Mouse (Mus musculus) 416B (cell line): Measurements from ENCODE around the gene Ptpn23.
"Not testable (repeated sequence)": the region's sequence is repeated elsewhere in the genome, so short reads cannot be mapped to it uniquely, and the experiment has no call there.

Experiments
- DNase-seq: peaks from one replicate; pipeline ENCODE4 v3.0.0; 2011; ENCODE audit warnings: low read depth

The Ptpn23 gene

DNA sequence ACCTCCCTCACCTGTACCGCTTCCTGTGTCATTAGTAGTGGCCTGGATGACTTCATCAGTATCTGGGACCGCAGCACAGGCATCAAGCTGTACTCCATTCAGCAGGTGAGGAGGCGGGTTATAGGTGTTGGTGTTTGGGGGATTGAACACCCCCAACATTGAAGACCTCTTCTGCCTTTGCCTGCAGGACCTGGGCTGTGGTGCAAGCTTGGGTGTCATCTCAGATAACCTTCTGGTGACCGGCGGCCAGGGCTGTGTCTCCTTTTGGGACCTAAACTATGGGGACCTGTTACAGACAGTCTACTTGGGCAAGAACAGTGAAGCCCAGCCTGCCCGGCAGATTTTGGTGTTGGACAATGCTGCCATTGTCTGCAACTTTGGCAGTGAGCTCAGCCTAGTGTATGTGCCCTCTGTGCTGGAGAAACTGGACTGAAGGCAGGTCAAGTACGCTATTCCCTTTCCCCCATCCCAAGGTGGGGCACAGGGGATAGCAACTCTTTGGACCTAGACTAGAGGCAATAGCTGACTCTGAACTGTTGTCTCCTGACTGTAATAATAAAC is 23.6 kb downstream of the Ptpn23 start:
- DNase-seq: no peak

DNA sequence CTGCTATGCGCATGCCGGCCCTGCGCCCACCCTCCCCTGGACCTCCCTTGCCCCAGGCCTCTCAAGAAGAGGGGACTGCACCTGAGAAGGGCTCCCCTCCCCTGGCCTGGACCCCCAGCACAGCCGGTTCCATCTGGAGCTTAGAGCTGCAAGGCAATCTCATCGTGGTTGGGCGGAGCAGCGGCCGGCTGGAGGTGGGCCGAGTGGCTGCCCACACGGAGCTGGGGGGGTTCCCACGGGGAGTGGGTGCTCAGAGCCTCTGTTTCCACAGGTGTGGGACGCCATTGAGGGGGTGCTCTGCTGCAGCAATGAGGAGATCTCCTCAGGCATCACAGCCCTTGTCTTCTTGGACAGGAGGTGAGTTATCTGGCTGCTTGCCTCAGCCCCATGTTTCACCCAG is 26.7 kb downstream of the Ptpn23 start:
- DNase-seq: no peak

DNA sequence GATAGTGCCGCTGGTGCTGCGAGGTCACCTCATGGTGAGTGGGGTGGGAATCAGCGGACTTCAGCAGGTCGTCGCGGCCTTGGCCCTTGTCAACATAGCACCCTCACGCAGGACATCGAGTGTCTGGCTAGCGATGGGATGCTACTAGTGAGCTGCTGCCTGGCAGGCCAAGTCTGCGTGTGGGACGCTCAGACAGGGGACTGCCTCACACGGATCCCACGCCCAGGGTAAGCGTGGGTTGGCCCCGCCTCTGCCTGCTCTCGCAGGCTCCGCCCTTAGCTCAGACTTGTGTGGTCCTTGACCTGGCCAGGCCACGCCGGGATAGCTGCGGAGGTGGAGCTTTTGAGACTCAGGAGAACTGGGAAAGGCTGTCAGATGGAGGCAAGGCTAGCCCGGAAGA is 27.4 kb downstream of the Ptpn23 start:
- no peak for DNase-seq

DNA sequence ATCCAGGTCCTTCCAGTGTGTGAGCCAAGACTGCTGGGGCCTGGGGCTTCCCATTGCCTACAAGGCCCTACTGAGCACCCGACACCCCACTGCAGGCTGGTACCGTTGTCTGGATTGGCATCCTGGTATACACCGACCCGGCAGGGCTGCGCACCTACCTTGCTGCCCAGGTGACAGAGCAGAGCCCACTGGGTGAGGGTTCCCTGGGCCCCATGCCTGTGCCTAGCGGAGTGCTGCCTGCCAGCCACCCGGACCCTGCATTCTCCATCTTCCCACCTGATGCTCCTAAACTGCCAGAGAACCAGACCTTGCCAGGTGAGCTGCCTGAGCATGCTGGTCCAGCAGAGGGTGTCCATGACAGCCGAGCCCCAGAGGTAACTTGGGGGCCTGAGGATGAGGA is 28.7 kb downstream of the Ptpn23 start:
- no peak for DNase-seq

DNA sequence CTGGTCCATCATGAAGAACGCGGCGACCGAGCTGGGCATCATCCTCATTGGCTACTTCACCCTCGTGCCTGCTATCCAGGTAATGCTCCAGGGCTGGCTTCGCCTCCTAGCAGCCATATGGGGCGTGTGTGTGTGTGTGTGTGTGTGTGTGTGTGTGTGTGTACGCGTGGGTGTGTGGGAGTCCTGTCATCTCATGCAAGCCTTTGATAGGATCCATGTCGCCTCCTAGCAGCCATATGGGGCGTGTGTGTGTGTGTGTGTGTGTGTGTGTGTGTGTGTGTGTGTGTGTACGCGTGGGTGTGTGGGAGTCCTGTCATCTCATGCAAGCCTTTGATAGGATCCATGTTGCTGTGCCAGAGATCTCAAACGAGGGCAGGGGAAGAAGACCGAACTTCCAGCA is 30.4 kb downstream of the Ptpn23 start:
- not testable (repeated sequence) for DNase-seq

DNA sequence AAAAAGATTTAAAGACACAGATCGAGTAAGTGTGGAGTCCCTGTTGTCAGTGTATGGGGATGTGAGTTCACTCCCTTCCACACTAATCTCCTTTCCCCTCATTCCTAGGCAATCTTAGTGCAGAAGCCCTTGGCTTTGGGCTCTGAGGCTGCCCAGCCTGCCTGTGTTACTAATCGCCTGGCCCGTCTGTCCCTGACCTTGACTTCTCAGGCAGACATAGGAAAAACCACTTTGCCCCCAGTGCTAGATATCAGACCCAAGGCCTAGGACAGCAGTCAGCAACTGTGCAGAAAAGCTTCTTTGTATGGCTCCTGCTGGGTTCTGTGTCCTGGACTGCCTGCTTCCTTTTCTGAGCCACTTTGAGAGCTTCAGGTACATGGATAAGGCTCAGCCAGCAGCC is 32.3 kb downstream of the Ptpn23 start:
- DNase-seq: no peak

DNA sequence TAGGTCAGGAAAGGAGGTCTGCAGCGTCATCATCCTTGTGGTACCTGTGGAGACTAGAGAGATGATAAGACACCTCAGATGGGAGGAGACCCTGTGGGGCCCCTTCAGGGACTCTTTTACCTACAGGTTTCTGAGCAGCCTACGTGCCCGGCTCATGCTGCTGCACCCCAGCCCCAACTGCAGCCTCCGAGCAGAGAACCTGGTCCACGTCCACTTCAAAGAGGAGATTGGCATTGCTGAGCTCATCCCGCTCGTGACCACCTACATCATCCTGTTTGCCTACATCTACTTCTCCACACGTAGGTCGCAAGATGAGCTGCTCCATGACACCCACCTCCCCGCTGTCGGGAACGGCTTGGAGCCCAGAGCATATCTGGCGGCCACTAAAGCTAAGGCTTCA is 34.1 kb downstream of the Ptpn23 start:
- DNase-seq: no peak

DNA sequence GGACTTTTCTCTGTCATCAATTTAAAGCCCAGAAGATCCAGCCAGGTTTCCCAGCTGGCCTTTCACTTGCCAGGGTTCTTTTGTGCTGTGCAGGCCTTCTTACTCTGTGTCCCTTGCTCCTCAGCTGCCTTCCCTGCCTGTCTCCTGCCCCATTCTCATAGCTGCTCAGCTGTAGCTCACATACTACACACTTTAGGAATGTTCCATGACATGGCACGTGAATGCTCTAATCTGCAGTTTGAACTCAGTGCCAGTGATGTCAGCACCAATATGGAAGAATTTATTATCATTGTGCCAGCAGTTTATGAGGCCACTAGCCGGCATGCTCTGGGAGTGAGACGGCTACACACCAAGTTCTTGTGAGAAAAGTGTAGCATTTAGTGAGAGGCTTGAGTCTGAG is 38.2 kb downstream of the Ptpn23 start:
- no peak for DNase-seq

DNA sequence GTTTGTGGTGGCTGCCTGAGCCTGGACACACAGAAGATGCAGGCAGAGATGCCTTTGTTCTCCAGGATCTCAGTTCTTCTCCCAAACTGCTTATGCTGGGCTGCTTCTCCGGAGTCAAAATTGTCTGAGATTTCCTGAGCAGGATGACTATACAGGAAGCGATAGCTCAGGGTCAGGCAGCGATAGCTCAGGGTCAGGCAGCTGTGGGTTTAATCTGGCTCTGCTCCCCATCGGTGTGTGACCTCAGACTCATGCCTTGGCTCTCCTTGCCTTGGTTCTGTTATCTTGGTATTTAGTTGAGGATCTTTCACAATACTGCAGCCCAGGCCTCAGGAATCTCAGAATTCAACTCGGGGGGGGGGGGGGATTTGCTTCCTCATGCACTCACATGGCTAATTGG is 41.3 kb downstream of the Ptpn23 start:
- DNase-seq: peak; percentile 89

DNA sequence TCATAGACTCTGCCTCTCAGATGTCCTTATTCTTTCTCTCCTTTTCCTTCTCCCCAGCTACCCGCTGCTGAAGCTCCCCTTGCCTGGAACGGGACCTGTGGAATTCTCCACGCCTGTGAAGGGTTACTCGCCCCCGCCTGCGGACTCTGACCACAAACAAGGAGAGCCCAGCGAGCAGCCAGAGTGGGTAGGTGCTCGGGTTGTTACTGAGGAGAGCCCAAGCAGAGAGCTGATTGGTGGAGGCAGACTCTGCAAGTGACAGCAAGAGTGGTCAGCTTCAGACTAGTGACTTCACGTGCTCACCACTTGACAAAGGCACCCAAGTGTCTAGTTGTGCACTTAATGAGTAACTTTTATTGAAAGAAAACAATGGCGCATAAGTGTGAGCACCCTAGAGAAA is 45.7 kb downstream of the Ptpn23 start:
- DNase-seq: no peak

DNA sequence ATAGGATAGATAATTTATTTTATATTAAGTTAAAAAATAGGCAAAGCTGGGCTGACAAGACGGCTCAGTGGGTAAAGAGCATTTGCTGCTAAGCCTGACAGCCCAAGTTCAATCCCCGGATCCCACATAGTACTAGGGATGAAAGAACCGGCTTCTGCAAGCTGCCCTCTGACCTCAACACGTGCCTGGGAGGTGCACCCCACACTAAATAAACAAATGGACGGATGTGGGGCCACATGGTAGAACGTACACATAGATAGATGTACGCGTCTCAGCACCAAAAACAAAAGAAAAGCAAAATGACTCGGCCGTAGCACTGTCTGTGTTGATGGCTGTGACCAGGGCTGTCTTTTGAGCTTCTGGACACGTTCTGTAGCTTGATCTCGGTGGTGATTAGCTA is 46.7 kb downstream of the Ptpn23 start:
- DNase-seq: no peak

DNA sequence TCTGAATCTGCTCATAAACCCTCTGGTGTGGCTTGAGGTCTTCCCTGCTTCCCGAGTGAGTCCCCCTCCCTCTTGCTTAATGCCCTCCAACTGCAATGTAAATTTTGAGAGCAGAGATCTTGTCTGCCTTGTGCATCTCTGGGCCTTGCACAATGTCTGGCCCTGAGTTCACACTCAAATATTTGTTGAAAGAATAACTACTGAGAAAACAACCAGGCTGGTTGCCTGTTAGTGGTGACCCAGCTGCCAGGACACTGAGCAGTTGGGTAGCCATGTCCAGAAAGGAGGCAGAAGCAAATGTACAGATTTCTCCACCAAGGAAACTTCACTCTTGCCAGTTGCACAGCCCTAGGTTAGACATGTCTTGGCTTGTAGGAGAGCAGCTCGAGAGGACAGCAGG is 49.7 kb downstream of the Ptpn23 start:
- DNase-seq: no peak

DNA sequence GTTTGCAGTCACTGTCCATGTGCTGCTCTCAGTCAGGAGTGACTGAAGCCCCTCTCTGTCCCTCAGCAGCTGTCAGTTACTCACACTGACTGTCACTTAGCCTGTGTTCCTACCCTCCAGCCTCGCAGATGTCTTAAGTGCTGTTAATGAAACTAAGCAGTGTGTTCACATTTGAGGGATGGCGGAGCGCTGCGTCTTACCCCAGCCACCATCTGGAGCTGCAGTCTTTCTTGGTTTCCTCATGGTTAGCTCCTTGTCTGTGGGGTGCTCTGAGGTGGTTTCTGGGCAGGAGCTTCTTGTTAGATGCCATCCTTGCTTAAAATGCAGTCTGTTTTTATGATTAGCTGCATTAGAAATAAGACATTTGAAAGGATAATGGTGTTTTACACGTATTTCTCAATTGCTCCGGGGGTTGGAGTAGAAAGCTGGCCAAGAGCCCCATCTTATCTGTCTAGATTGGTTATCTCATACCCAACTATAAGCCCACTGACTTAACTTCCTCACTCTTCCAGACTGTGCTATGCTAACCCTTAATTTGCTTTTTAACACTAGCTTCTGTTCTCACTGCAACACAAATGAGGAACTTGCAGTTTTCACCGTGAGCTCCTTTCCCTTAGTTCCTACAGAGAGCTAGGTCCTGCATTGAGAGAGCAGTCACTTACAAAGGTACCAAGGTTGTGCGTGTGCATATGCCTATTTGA is 55.9 kb downstream of the Ptpn23 start:
- peak; percentile 47 for DNase-seq

DNA sequence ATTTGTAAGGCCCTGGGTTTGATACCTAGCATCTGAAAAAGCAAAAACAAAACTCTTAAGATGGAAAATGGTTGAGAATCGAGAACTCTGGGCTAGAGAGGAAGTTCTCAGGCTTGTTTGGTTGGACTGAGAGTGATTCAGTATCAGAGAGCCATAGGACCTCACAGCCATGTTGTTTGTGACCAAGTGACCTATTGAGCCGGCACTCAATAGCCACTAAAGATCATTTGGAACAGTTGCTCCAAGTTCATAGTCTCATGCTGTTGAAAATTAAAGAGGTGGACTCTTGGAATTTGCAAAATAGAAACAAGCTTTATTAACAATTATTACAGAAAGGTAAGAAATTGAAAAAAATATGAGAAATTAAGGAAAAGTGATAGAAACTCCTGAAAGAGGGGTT is 56.7 kb downstream of the Ptpn23 start:
- no peak for DNase-seq

DNA sequence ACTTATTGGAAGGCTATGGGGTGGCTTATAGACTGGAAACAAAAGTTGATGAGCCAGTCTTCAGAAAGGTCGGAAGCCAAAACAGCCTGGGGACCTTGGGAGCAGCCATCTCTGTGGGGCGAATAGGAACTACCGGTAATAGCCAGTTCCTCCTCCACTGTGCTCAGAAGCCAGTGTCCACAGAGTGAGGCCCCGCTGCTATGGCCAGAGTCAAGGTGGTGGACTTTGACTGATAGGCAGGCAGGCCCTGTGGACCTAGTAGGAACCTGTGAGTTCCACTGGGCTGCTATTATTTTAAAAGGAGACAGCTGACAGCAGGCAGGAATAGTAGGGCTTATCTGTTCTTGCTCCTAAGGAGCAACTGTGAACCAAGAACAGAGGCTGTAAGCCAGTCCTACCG is 57.4 kb downstream of the Ptpn23 start:
- no peak for DNase-seq

DNA sequence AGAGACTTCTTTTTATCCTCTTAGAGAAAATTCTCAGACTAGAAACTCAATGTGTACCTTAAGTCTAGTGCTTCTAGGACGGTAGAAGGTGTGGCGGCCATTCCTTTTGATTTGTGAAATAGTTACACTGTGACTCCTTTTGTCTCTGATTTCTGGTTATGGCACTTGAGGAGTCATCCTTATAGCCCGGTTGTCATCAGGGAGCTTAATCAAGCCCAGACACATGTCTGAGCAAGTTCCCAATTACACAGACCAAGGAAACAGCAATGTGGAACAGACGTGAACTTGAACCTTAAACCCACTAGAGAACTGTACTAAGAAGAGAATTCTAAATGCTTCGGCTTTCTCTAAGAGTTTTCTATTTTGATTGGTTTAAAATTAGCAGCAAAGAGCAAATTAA is 57.8 kb downstream of the Ptpn23 start:
- no peak for DNase-seq

DNA sequence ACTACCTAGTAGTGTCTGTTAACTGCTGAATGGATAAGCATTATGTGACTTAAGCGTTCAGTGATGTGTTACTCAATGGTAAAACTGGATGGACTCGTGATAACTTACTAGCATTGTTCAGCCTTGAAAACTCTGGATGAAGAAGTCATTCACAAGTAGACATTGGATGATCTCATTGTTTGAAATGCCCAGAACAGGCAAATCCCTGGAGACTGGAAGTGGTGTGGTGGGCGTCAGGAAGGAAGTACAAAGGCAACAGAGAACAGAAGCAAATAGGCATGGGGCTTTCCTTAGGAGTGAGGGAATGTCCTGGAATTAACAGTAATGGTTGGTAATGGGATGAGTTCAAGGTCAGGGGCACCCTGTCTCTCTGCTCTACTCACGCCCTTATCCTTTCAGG is 59.1 kb downstream of the Ptpn23 start:
- DNase-seq: no peak

DNA sequence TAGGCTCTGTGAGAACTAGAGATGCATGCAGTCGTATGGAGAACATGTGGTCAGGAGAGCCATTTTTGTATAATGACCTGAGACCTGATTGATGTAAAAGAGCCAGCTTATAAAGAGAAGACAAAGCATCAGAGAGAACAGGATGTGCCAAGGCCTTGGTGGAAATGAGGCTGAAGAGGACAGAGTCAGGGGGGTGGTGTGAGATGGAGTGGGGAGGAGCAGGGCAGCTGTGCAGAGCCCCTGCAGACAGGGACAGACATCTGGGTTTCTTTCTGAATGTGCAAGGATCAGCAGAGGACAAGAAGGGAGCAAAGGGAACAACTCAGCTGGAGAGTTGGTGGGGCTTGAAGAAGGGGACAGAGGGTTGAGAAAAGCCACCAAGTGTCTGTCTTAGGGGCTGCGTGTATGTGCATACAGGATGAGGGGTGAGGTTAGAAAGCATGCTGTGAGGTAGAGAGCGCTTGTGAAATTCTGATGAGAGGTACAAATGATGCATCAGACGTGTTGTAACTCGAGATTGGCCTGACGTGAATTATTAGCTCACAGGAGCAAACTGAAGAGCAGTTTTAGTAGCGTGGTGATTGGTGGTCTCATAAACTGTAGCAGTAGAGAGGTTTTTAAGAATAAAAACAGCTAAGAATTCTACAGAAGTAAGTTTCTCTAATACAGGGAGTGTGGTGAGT is 62.8 kb downstream of the Ptpn23 start:
- no peak for DNase-seq

DNA sequence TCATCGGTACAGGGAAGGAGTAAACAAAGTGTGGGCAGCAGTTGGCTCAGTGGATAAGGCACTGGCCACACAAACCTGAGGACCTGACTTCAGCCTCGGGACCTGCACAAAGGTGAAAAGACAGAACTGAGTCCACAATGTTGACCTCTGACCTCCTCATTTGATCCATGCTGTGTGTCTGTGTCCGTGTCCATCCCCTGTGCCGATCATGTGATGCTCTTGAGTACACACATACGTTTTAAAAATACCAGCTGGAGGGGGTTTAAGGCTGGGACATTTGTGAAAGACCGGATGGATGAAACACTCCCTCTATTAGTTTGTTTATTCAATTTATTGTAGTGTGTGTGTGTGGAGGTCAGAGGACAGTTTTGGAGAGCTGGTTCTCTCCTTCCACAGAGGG is 64.2 kb downstream of the Ptpn23 start:
- no peak for DNase-seq

DNA sequence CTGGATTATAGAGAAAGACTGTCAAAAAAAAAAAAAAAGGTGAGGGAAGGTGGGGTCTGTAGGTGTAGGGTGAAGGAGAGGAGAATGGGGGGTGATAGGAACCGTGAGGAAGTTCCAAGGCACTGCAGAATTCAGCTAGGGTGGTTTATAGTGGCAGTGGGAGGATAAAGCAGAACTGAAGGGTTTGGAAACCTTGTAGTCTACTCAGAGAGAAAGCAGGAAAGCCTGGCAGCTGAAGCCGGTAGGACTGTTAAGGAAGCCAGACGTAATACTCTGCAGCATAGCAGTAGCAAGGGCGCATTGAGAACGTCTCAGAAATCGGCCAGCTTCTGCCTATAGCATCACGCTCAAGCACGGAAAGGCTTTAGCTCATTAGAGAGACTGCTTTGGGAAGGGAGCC is 66.0 kb downstream of the Ptpn23 start:
- DNase-seq: no peak

DNA sequence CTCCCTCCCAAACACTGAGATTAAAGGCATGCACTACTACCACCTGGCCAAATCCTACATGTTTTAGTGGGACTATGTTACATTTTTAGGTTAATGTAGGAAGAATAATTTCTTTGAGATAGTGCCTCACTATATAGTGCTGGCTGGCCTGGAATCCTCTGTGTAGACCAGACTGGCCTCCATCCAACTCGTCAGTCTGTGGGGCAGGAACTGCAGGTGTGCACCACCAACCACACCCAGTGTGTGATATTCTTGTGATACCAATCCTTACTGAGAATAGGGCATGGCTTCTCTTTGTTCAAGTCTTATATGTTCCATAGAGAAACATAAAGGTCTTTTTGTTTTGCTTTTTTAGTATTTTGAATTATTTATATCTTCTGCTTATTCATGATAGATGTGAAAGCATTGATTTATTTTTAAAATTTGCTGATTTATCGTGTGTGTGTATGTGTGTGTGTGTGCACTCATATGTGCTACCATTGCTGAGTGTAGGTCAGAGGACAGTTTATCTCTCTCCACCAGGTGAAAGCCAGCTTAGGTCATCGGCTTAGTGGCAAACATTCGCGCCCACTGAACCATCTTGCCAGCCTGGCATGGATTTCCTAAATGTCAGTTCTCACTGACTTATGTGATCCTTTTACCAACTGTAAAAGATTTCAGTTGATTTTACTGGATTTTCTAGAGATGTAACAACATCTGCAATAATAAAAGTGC is 67.8 kb downstream of the Ptpn23 start:
- DNase-seq: no peak
